Mouse (Mus musculus): Measurements from ENCODE around the gene Tppp3.

Tppp3 gene

DNA sequence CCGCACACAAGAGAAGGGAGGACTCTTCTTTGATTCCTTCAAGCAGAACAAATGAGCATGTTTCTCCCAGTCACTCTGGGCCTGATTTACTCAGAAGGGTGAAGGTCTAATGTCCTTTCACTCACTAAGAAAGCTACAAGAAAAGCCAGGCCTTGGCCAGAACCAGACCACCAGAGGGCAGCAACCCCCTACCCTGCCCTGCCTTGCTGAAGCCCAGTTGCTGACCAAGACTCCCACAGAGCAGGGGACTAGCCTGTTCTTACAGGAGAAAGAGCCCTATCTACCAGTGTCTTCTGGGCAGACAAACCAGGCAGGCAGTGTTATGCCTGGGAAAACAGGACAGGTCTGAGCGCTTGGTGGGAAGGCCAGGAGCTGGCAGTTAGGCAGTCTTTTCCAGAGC lies 13.1 kb upstream of the Tppp3 start:
- DNase-seq (ENCODE audit: low read depth, low spot score), result no peak

DNA sequence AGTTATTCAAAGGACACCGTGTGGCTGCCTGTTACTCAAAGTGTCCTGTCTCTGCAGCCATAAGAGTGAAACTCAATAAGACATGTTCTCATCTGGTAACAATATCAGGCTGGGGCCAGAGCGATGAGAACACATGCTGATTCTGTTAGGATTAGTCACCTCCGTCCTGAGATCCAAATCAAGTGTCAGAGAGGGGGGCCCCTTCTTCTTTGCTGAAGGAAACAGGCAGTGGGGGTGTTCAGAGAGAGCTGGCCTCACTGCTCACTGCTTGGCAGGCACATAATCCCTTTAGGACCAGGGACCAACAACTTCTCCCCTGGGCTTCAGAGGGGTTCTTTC lies 12.7 kb upstream of the Tppp3 start:
- no peak for DNase-seq (ENCODE audit: low read depth, low spot score)

DNA sequence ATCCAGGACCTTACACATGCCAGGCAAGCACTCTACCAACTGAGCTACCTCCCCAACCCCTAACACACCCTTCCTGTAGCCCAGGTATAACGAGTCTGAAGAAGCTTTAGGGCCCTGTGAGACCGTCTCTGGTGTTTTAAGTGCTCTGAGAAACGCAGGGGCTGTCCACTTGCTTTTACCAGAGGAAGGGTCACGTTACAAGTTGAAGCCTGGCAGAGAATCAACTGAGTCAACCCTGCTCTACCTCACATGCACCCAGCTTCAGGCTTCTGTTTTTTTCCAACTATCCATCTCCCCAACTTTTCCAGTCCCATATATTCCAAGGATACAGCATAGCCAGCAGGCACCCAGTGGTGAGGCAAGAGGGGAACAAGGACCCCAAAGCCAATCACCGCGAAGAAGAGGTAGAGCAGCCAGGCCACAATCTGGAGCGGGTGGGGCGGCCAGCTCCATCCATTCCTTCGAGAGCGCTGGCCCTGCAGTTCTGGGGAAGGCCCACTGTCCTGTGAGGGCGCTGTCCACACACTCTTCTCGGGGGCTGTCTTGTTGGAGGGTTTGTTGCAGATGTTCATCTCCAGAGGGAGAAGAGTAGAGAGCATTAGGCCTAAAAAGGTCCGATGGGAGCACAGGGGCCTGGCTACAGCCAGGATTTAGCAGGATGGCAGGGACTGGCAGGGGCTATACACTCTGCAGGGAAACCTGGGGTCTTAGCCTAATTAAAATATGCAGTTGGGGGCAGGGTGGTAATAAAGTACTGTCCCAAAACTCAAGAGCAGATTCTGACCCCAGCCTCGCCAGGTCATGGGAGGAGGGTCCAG lies 12.1 kb upstream of the Tppp3 start:
- no peak for DNase-seq (ENCODE audit: low read depth, low spot score)

DNA sequence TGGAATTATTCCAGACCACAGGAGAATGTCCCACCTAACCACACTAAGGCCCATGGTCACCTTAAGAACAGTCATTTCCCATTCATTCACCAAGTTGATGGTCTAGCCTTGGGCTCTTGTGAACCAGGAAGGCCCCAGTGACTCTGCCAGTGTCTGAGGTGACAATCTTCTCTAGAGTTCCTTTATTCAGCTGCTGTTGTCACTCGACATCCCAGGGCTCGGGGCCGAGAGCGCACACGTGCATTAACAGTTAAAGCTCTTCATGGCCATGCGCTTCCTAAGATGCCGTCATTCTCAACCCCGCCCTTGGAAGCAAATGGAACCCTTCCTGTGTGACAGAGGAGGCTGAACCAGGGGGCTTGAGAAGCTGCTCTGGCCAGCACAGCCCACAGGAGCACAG lies 10.8 kb upstream of the Tppp3 start:
- DNase-seq (ENCODE audit: low read depth, low spot score), result no peak

GRCm38 (mm10) chr8:105481453-105481852 lies 10.1 kb upstream of the Tppp3 start:
- DNase-seq (ENCODE audit: low read depth, low spot score), result no peak

DNA sequence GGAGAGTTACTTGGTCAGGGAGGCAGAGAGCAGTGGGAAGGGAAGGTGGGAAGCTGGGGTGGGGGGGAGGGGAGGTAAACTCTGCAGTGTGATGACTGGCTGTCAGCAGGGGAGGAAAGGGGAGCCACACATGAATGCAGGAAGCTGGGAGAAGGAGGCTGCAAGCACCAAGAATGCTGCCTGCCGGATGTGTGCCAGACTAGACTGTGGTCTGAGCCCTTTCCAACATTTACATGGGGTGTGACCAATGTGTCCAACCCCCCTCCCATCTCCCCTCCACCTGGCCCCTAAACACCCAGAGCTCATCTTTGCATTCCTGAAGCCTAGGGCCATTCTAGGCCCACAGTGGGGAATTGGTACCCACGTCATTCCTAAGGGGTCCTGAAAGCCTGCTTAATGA lies 9.7 kb upstream of the Tppp3 start:
- no peak for DNase-seq (ENCODE audit: low read depth, low spot score)

GRCm38 (mm10) chr8:105477792-105478191 lies 6.5 kb upstream of the Tppp3 start:
- DNase-seq (ENCODE audit: low read depth, low spot score), result no peak

DNA sequence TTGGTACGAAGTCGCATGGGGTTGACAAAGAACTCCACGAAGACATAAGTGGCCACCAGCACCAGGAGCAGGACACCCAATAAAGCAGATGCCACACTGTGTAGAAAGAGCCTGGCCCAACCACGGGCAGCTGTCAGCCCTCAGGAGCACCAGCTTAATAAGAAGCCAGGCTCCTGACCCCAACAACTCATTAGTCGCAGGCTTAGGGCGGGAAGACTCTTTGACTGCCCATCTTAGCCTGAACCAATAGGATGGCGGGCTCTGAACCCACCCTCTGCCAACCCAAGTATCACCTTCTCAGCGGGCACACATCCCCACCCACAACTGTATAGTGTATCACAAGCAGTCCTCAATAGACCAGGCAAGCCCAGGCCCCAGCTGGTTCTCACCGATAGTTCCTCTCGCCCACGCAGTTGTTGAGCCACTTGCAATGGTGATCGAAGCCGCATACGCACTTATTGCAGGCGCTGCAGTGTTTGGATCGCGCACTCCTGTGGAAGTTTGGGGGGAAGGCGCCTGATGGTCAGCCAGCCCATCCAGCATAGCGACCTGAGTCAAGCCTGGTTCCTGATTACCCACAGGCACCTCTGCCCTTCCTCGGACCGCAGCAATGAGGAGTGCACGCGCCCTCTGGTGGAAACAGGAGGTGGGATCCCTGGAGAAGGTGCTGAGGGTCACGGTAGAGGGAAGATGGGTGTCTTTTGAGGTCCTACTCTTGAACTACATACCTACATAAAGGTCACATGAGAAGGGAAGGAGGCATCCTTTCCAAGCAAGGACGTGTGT lies 5.5 kb upstream of the Tppp3 start:
- peak; percentile 21 for DNase-seq (ENCODE audit: low read depth, low spot score)

GRCm38 (mm10) chr8:105476161-105476560 lies 4.8 kb upstream of the Tppp3 start:
- no peak for DNase-seq (ENCODE audit: low read depth, low spot score)

DNA sequence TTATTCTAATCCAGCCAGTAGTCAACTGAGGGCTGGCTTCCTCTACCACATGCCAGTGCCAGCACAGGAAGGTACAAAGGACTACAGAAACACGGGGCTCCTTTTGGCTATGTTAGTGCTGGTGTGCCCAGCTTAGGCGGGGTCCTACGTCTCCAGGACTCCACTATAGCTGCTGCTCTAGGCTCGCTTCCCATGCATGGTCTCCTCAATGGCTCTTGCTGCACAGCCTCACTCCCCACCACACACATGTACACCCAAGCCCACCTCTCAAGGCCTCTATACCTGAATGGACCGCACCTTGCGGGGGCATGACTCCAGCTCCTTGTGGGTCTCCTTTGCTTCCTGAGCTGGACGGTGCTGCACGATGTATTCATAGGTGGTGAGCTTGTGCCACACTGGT lies 4.4 kb upstream of the Tppp3 start:
- DNase-seq (ENCODE audit: low read depth, low spot score), result no peak

- DNase-seq (ENCODE audit: low read depth, low spot score), result no peak
These were observed 3.9 kb upstream of the Tppp3 start for GRCm38 (mm10) chr8:105475254-105475653.

DNA sequence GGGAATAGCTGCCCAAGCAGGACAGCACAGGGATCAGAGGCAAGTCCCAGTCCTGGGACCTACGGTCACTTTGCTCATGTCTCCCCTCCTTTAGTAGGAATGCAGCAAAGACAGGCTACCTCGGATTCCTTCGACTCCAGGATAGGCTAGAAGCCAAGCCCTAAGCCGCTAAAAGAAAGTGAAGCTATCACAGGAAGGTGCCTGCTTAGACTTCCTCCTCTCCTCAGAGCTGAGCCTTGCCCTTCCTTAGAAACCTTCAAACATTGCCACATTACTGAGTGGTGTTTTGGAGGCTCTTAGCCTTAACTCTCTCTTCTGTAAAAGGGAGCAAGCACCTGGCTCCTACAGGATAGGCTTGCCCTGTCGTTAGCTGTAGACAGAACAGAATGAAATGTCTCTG lies 3.4 kb upstream of the Tppp3 start:
- no peak for DNase-seq (ENCODE audit: low read depth, low spot score)

GRCm38 (mm10) chr8:105473816-105474606 lies 2.7 kb upstream of the Tppp3 start:
- DNase-seq (ENCODE audit: low read depth, low spot score), result no peak

DNA sequence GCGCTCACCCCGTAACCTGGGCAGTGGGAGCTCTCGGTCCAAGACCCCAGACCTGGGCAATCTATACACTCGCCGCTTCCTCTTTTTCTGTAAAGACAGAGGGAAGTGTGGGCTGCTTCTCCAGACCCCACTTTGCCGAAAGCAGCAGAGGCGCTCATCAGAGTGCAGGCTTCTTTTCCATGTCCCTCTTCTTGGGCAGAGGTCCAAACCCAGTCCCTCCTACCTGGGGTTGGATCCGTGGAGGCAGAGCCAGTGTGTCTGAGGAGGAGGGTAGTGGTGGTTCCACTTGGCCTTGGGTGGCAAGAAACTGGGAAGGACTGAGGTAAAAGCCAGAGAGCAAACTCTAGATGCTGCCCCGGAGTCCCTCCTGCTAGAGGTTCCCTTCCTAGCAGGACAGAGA lies 1.7 kb upstream of the Tppp3 start:
- DNase-seq (ENCODE audit: low read depth, low spot score), result no peak

- no peak for DNase-seq (ENCODE audit: low read depth, low spot score)
These were observed 1.1 kb upstream of the Tppp3 start for GRCm38 (mm10) chr8:105472414-105472932.

DNA sequence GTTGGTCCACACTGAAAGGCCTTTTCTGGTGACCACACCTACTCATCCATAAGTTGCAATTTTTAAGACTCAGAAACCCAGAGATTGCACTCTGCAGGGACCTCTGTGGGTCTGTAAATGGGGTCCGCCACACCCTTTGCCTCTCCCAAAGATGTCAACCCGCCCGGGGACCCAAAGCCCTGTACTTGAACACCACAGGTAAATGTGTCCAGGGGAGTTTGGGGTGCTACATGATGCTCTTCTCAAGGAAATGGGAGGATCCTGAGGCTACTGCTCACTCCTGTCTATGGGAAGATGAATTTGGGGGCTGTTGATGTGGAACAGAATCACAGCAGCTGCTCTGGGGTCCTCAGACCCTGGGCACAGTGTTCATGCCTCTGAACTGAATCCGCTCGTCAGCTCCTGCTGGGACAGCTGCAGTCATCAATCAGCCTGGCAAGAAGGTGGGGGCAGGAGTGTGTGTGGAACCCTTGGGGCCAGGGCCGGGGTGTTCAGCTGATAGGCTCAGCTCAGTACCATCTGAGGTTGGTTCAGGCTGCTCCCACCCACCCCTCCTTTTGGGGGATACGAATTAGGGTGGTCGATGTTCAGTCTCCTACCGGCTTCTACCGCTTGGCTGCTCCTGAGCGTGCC lies 529 bp downstream of the Tppp3 start:
- no peak for DNase-seq (ENCODE audit: low read depth, low spot score)

DNA sequence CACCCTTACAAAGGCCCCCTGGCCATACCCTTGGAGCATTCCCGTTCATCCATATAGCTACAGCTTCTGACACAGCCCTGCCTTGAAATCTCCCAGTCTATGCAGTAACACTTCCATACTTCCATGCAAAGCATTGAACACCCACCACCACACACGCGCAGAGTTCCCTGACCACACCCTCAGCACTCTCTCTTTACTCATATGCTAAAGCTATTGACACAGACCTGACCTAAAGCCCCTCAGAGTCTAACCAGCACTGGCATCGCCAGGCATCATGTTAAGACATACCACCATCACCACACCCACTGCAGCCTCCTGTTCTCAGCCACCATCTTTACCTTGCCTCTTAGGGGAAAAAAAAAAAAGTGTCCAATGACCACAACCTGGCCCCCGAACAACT lies 1.1 kb downstream of the Tppp3 start:
- no peak for DNase-seq (ENCODE audit: low read depth, low spot score)

- DNase-seq (ENCODE audit: low read depth, low spot score), result no peak
These were observed 1.5 kb downstream of the Tppp3 start for GRCm38 (mm10) chr8:105469816-105470215.

DNA sequence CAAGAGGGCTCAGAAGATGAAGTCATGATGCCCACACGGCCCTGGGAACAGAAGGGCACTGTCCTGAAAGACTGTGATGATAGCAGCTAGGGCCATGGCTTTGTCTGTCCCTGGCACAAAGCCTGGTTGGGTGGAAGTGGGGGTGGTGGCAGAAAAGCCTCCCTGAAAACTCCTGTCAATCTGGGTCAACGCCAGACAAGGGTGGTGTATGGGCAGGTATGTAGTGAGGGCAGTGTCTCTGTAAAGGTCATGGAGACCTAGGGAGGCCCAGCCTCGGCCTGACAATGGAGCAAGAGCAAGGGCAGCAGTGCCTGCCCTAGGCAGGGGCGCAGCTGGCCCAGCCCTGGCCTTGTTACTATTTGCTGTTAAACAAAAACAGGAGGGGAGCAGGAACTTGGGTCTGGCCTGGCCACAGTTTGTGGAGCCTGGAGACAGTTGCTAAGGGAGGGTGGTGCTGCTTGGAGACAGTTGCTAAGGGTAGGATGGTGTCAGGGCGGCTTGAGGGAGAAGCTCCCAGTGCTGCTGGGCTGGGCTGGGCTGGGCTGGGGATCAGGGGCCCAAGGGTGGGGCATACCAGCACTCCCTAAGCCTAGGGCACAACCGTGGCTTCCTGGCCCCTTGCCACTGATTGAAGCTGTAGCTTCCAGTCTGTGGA lies 2.2 kb downstream of the Tppp3 start:
- DNase-seq (ENCODE audit: low read depth, low spot score), result peak; percentile 44

GRCm38 (mm10) chr8:105468002-105468720 lies 3.2 kb downstream of the Tppp3 start:
- DNase-seq (ENCODE audit: low read depth, low spot score), result no peak
